Mouse (Mus musculus) hindbrain, embryonic 13.5 days (tissue): ENCODE measurements around the gene Map2k5. TPM values are rescaled to one million over a fixed set of nuclear protein-coding genes. Genes with fewer than 3 reads are reported as not detected.

ENCODE experiments used
- ATAC-seq: fragments of 200-750 bp; cut with Nextera tagmentation; 2 replicates; pipeline ENCODE4 v1.8.0; 2017; ENCODE audit warnings: moderate TSS enrichment; ENCODE audit not compliant: low FRiP score
- H3K27ac ChIP-seq: fragments of 300-500 bp; sonication (generic); 2 replicates; pipeline ENCODE4 v1.5.1; 2015; ENCODE audit warnings: inconsistent platforms, mild to moderate bottlenecking, moderate library complexity
- H3K27me3 ChIP-seq: fragments of 300-500 bp; sonication (generic); 2 replicates; pipeline ENCODE4 v1.6.1; 2015; ENCODE audit warnings: mild to moderate bottlenecking, inconsistent platforms
- H3K36me3 ChIP-seq: fragments of 300-500 bp; sonication (generic); 2 replicates; pipeline ENCODE4 v1.6.1; 2015; ENCODE audit warnings: mild to moderate bottlenecking, inconsistent platforms
- H3K4me1 ChIP-seq: fragments of 300-500 bp; sonication (generic); replicated peaks from 2 replicates; pipeline ENCODE4 v1.6.1; 2015; ENCODE audit warnings: inconsistent platforms
- H3K4me2 ChIP-seq: fragments of 300-500 bp; sonication (generic); 2 replicates; pipeline ENCODE4 v1.6.1; 2015; ENCODE audit warnings: inconsistent platforms, mild to moderate bottlenecking, moderate library complexity
- H3K4me3 ChIP-seq: fragments of 300-500 bp; sonication (generic); 2 replicates; pipeline ENCODE4 v1.5.1; 2015; ENCODE audit warnings: mild to moderate bottlenecking, inconsistent platforms
- H3K9ac ChIP-seq: fragments of 300-500 bp; sonication (generic); 2 replicates; pipeline ENCODE4 v1.6.1; 2015; ENCODE audit warnings: mild to moderate bottlenecking, inconsistent platforms
- H3K9me3 ChIP-seq: fragments of 300-500 bp; sonication (generic); 2 replicates; pipeline ENCODE4 v1.6.1; 2016; ENCODE audit warnings: inconsistent platforms
- WGBS: fragments of 180-500 bp; shearing (Covaris S2); methylation state at CpG from one replicate; pipeline ENCODE4 v1.1.7; 2015; 5-methylcytosine and 5-hydroxymethylcytosine counted together
- polyA plus RNA-seq: library from polyadenylated mRNA; unstranded; fragments of >200 nt; fragmentation: Nextera tagmentation; extraction: Ambion mirVana; gene quantifications from 2 replicates; pipeline ENCODE4 v1.2.1, GENCODE M21; 2015

Map2k5 gene
- polyA plus RNA-seq, 1 experiment from 2014 or later: 37.4 TPM

DNA sequence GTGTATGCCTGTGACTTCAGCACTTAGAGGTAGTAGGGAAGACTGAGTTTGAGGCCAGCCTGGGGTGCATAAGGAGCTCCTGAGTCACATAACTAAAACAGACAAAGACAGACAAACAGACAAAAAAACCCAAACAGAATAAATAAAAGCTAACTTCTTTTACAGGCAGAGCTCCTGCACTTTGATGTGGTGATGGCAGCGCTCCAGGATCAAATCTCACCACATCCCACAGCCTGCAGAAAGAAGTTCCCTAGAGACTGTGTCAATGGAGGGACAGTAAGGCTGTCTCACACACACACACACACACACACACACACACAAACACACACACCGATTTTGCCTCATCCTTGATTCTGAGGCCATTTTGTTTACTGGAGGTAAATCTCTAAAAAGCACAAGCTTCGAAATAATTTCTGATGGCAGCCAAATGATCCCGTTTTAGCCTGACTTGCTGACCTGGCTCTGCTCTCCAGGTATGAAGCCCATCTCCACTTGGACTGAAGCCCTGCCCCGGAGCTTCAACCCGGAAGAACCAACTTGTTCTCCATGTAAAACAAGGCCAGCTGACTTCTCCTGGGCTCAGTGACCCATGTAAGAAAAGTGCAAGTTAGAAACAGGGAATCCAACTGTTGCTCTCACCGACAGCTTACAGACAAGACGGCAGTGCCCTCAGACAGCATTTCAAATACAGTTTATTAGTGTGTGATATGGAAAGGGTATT is 203.5 kb downstream of the Map2k5 start:
- Histone ChIP-seq H3K36me3 (peaks cover 6% of the 10 kb centered on the region; the same call in 1 of the 2 replicates), H3K27ac (no peak overlapping the region), H3K27me3 (peaks cover 4% of the 10 kb centered on the region; the same call in 1 of the 2 replicates), H3K4me3 (no peak overlapping the region), H3K9ac (no peak overlapping the region), H3K4me1 (peaks cover 17% of the 10 kb centered on the region), H3K9me3 (no peaks in the 10 kb centered on the region), H3K4me2 (no peak overlapping the region)
- ATAC-seq: no peak
- WGBS: 79% methylated on average over 8 of the region's 8 CpGs

DNA sequence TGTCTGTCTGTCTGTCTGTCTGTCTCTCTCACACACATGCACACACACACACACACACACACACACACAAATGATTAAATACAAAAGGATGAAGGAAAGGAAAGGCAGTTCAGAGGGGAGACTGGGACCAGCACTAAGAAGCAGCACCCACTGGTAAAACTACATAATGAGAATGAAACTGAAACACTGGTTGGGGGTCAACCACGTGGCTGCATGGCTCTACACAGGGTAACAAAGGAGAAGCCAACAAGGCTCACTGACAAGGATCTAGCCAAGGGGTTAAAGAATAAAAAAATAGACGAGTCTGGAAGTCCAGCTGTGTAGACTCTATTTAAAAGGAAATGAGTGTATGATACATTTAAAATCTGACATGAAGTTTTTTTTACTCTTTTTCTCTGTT is 205.8 kb downstream of the Map2k5 start:
- Histone ChIP-seq H3K36me3 (peaks cover 10% of the 10 kb centered on the region; the same call in 1 of the 2 replicates), H3K9me3 (no peaks in the 10 kb centered on the region), H3K4me3 (no peak overlapping the region), H3K27me3 (no peaks in the 10 kb centered on the region), H3K9ac (no peak overlapping the region), H3K27ac (no peak overlapping the region), H3K4me2 (no peak overlapping the region), H3K4me1 (peaks cover 12% of the 10 kb centered on the region)
- no peak for ATAC-seq
- WGBS: 37% methylated on average over 2 of the region's 2 CpGs

DNA sequence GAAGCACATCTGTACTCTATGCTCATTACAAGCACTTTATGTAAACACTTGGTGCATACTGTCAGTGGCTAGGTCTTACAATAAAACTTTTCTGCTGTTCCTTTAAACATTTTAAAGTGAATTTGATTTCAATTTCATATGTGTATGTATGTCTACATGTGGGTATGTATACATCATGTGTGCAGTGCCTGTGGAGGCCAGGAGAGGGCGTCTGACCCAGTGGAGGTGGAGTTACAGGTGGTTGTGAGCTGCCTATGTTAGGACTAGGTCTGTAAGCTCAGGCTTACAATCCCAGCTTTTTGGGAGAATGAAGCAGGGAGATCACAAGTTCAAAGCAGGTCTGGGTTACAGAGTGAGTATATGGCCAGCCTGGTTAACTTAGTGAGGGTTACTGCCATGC is 208.6 kb downstream of the Map2k5 start:
- Histone ChIP-seq H3K36me3 (peaks cover 10% of the 10 kb centered on the region; the same call in 1 of the 2 replicates), H3K9me3 (no peaks in the 10 kb centered on the region), H3K9ac (no peak overlapping the region), H3K4me2 (no peak overlapping the region), H3K4me3 (no peak overlapping the region), H3K4me1 (peaks cover 15% of the 10 kb centered on the region), H3K27me3 (no peaks in the 10 kb centered on the region), H3K27ac (no peak overlapping the region)
- ATAC-seq: no peak
- 94% methylated on average over 1 of the region's 1 CpGs for WGBS

DNA sequence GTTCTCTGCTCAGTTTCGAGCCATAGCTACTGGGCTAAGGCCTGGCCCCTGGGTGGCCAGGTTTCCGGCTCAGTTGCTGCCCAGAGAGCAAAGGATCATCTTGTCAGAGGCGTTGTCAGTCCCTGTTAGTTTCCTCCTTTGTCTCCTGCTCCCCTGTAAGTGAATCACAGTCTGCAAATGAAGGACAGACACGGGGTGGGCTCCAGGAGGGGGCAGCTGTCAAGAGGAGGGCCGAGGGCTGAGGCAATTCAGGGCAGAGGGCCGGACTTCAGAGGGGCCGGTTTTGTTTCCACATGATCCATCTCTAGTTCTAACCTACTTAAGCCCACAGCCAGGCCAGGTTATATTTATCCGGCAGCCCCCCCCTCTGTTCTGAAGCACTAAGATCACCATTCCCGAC is 212.6 kb downstream of the Map2k5 start:
- no peak overlapping the region for H3K9ac ChIP-seq
- WGBS: 23% methylated on average over 9 of the region's 9 CpGs
- no peak overlapping the region for H3K4me3 ChIP-seq
- H3K36me3 ChIP-seq: peaks cover 23% of the 10 kb centered on the region; the same call in 1 of the 2 replicates
- H3K9me3 ChIP-seq: no peaks in the 10 kb centered on the region
- H3K27me3 ChIP-seq: 0 out of 2 replicates have a peak, but pooled peaks cover 3% of the 10 kb centered on the region
- H3K4me1 ChIP-seq: peaks cover 15% of the 10 kb centered on the region
- H3K4me2 ChIP-seq: no peak overlapping the region
- no peak overlapping the region for H3K27ac ChIP-seq
- ATAC-seq: no peak

DNA sequence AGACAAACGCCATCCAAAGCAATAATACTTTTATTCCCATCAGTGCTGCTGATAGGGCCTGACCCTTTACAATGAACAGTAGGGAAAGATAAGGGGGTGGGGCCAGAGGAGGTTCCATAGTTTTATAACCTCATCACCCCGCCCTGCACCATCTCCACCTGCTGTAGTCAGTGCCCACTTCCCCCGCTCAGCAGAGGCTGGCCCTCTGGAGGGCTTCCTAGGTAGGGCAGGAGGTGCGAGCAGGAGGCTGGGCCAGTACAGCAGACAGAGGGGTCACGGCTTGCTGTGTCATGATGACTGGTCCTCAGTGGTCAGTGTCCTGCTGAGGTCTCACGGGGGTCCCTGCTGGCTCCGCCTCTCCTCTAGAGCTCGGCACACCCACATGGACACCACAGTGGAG is 213.9 kb downstream of the Map2k5 start:
- H3K4me1 ChIP-seq: peaks cover 22% of the 10 kb centered on the region
- H3K36me3 ChIP-seq: peaks cover 16% of the 10 kb centered on the region; the same call in 1 of the 2 replicates
- H3K9ac ChIP-seq: no peak overlapping the region
- H3K27ac ChIP-seq: no peak overlapping the region
- ATAC-seq: 0 out of 2 replicates have a peak, but pooled peaks have one; percentile 34
- H3K4me3 ChIP-seq: no peak overlapping the region
- peaks cover 12% of the 10 kb centered on the region; the same call in 1 of the 2 replicates for H3K27me3 ChIP-seq
- no peak overlapping the region for H3K4me2 ChIP-seq
- no peaks in the 10 kb centered on the region for H3K9me3 ChIP-seq
- 69% methylated on average over 8 of the region's 8 CpGs for WGBS

DNA sequence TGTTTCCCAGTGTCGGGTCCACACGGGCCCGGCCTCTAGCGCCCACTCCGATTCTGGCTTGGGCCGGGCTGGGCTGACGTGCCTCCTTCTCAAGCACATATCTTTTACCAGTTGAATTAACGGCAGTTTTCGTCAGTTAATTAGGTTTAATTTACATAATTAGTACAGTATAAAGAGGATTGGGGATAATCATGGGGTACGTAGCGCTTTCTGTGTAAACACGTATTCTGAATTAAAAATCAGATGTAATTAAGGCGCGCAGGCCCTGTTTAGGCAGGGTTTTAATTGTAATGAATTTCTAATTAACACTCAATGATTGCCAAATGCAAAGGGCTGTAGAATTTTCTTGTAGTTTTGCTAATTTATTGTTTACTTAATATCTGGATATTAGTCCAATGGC is 225.8 kb downstream of the Map2k5 start:
- Histone ChIP-seq H3K4me3 (peak overlapping the region; percentile 51), H3K9me3 (no peaks in the 10 kb centered on the region), H3K27me3 (peaks cover 91% of the 10 kb centered on the region), H3K4me1 (peaks cover 53% of the 10 kb centered on the region), H3K36me3 (no peaks in the 10 kb centered on the region), H3K27ac (peak overlapping the region; percentile 92), H3K4me2 (peak overlapping the region; percentile 67), H3K9ac (0 out of 2 replicates have a peak overlapping the region, but pooled peaks have one; percentile 46)
- WGBS: 16% methylated on average over 14 of the region's 14 CpGs
- no peak for ATAC-seq

DNA sequence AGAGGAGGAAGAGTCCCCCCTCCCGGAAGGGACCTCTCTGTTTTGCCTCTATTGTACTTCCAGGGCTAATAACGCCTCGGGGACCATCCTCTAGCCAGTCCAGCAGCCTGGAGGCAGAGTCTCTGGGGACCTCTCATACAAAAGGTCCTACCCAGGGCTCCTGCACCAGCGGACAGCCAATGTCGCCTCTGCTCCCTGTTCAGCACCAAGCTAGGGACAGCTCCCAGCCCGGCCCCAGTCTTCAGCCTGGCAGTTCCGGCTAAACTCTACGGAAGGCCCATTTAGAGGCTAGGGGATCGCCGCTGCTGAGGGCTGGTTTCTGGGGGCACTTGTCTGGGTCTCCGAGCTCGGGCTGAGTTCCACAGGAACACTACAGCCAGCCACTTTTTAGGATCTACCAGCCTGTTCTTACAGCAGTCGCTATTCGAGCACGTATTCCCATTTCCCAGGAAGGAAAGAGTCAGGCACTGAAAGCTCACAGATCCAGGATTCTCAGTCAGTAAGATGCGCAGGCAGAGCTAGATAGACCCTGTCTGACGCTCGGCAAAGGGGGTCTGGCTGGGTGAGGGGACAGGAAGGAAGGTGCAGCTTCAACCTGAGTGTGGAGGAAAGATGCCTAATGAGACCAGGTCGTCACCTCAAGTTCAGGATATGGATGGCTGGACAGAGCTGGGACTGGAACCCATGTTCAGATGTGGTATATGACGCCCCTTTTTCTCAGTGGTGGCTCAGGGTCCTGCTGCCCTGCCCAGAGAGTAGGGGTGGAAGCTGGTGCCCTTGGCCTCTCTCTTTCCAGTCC is 226.4 kb downstream of the Map2k5 start:
- Histone ChIP-seq H3K27ac (peak overlapping the region; percentile 92), H3K9ac (peak overlapping the region; percentile 85), H3K4me1 (peaks cover 59% of the 10 kb centered on the region), H3K36me3 (no peaks in the 10 kb centered on the region), H3K4me3 (peak overlapping the region; percentile 51), H3K27me3 (peaks cover 92% of the 10 kb centered on the region), H3K4me2 (peak overlapping the region; percentile 67), H3K9me3 (no peaks in the 10 kb centered on the region)
- 0 out of 2 replicates have a peak, but pooled peaks have one; percentile 43 for ATAC-seq
- WGBS: 1% methylated on average over 20 of the region's 20 CpGs

DNA sequence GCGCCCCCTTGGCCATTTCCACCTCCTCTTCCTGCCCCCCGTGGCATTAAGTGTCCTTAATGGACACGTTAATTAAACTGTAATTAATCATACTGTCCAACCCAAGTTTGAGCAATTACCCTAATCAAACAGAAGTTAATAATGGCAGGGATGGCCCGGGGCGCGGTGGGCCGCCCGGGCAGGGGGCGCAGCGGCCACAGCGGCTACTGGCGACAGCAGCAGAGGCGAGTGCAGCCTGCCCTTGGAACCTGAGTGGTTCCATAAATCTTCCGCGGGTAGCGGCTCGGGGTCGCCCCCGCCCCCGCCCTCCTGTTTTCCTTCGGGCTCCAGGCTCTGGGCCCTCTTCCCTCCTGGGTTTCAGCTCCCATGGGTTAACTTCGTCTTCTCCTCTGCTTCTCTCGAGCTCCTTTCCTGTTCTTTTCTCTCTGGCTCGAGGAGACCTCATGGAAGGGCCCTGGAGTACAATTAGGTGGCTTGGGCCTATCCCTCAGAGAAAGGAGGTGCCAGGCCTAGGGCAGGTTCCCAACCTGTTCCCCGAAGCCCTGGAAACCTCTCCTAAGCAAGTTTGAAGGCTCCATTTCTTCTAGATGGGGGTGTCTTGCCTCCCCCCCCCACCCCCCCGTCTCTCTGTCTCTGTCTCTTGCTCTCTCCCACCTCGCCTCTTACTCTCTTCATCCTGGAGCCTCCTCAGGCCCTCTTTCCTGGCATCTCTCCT is 227.5 kb downstream of the Map2k5 start:
- Histone ChIP-seq H3K27ac (peak overlapping the region; percentile 92), H3K9ac (peak overlapping the region; percentile 85), H3K9me3 (no peaks in the 10 kb centered on the region), H3K4me2 (peak overlapping the region; percentile 67), H3K36me3 (no peaks in the 10 kb centered on the region), H3K4me1 (peaks cover 69% of the 10 kb centered on the region), H3K27me3 (peaks cover 96% of the 10 kb centered on the region), H3K4me3 (peak overlapping the region; percentile 51)
- no peak for ATAC-seq
- 2% methylated on average over 27 of the region's 27 CpGs for WGBS

DNA sequence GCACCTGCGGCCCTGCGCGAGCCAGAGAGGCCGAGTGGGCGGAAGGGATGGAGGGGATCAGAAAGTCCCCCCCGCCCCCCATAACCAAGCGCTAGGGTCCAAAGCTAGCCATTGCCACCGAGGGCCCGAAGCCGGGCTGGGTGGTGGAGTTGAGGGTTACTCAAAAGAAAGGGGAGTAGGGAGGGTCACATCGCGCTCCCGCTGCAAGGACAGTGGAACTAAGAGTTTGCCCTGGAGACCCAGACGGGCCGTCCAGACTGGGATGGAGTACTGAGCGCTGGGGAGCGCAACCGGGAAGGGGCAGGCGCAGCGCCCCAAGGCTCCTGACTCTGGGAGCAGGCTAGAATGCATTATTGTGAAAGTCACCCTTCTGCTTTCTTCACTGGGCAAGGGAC is 228.3 kb downstream of the Map2k5 start:
- H3K9ac ChIP-seq: peak overlapping the region; percentile 85
- H3K4me3 ChIP-seq: peak overlapping the region; percentile 51
- peaks cover 98% of the 10 kb centered on the region for H3K27me3 ChIP-seq
- under 1% methylated on average over 20 of the region's 20 CpGs for WGBS
- H3K27ac ChIP-seq: peak overlapping the region; percentile 92
- peak overlapping the region; percentile 67 for H3K4me2 ChIP-seq
- H3K4me1 ChIP-seq: peaks cover 78% of the 10 kb centered on the region
- H3K9me3 ChIP-seq: no peaks in the 10 kb centered on the region
- no peaks in the 10 kb centered on the region for H3K36me3 ChIP-seq
- ATAC-seq: no peak

DNA sequence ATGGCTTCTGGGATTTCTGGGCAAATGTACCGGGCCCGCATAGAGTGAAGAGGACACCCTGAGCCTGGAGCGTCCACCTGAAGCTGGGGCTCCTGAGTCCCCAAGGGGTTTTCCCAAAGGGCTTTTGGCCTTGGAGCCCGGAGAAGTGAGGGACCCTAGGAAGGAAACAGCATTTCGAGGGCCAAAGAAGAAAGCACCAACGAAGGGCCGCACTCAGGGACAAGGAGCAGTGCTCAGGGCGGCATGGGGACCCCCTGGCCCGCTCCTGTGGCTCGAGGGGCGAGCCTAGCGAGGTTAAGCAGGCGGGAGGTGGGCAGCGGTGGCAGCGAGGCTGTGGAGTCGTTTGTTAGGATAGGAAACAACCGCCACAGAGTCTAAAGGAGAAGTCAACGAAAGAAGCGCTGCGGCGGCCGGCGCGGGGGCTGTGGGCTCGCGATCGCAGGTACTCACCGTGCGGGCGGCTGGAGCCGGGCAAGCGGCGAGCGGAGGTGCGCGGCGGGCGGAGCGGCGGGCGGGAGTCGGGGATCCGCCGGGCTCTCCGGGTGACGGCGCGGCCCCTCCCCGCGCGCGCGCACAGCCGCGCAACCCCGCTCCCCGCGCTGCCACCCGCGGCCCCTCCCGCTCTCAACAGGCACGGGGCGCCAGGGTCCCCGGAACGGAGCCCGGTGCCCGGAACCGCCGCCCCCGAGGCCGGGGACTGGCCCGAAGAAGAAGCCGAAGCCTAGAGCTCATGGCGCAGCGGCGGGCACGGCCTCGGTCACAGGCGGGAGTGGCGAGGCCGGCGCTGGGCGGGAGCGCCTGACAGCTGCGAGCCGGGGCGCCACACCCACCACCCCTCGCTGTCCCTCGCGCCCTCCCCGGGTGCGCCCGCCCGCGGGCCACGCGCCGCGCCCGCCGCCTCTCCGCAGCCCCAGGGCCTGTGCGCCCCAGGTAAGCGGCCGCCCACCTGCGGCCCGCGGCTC is 229.0 kb downstream of the Map2k5 start, which contains the start of gene Skor1:
Skor1 (minus strand) TSS at position 552 of the 962 bp plus-strand sequence.
- H3K9me3 ChIP-seq: no peaks in the 10 kb centered on the region
- peak within 1 kb of the TSS; percentile 85 for H3K9ac ChIP-seq
- peaks cover 100% of the 10 kb centered on the region for H3K27me3 ChIP-seq
- peak within 1 kb of the TSS; percentile 67 for H3K4me2 ChIP-seq
- no peaks in the 10 kb centered on the region for H3K36me3 ChIP-seq
- ATAC-seq: no peak
- peak within 1 kb of the TSS; percentile 92 for H3K27ac ChIP-seq
- peaks cover 85% of the 10 kb centered on the region for H3K4me1 ChIP-seq
- peak within 1 kb of the TSS; percentile 51 for H3K4me3 ChIP-seq
- WGBS: under 1% methylated on average over 102 of the region's 108 CpGs

DNA sequence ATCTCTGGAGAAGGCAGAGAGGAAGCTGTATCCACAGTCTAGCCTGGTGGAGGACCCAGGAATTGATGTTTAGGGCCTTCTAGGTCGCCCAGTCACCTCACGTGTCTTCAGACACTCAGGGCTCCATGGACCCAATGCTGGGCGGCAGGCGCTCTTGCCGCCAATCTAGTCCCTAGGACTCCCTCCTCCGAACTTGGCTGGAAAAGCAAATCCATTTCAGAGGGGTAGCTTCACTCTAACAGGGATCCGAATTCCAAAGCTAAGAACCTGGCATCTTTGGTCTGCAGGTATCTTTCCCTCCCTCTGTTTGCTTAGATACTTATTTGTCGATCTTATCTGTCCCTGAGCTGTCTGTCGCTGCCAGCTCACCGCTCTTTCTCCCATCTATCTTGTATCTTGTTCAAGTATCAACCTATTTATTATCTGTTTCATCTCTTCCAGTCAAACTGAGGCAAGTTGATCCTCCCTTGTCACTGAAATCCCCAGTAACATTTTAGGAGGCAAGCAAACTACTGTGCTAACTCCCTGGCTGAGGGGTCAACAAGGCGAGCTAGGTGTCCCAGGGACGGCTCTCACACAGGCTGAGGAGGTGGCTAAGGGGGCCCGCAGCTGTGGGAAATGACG is 229.8 kb downstream of the Map2k5 start:
- Histone ChIP-seq H3K27me3 (peaks cover 100% of the 10 kb centered on the region), H3K4me3 (peak overlapping the region; percentile 51), H3K36me3 (no peaks in the 10 kb centered on the region), H3K27ac (peak overlapping the region; percentile 92), H3K4me1 (peaks cover 92% of the 10 kb centered on the region), H3K9ac (peak overlapping the region; percentile 85), H3K9me3 (no peaks in the 10 kb centered on the region), H3K4me2 (peak overlapping the region; percentile 67)
- no peak for ATAC-seq
- WGBS: 1% methylated on average over 14 of the region's 14 CpGs
